Mouse (Mus musculus) regulatory T cell (primary cell): Measurements from ENCODE around the gene Dmkn.
"Not testable (repeated sequence)": the region's sequence is repeated elsewhere in the genome, so short reads cannot be mapped to it uniquely, and the experiment has no call there.

Experiments
- in situ Hi-C: fragments of 300-600 bp; cut with MboI, MseI; formaldehyde crosslinking; loops from one replicate; pipeline ENCODE4 v1.15.1; 2025; ENCODE audit warnings: high pct_unique_total_duplicates

Dmkn gene

GRCm38 (mm10) chr7:30763456-30763855 lies at the start of gene Dmkn:
Gene Dmkn (plus strand): TSS chr7:30763756.
- in situ Hi-C loops: no loop called here

GRCm38 (mm10) chr7:30717006-30717715 lies 46.4 kb upstream of the Dmkn start:
- in situ Hi-C loops: no loop called here

GRCm38 (mm10) chr7:30717716-30718046 lies 45.9 kb upstream of the Dmkn start:
- in situ Hi-C loops: no loop called here

GRCm38 (mm10) chr7:30719669-30720068 lies 43.9 kb upstream of the Dmkn start:
- in situ Hi-C loops: no loop called here

- in situ Hi-C loops: no loop called here
Observed at GRCm38 (mm10) chr7:30721286-30721685, 42.3 kb upstream of the Dmkn start.

DNA sequence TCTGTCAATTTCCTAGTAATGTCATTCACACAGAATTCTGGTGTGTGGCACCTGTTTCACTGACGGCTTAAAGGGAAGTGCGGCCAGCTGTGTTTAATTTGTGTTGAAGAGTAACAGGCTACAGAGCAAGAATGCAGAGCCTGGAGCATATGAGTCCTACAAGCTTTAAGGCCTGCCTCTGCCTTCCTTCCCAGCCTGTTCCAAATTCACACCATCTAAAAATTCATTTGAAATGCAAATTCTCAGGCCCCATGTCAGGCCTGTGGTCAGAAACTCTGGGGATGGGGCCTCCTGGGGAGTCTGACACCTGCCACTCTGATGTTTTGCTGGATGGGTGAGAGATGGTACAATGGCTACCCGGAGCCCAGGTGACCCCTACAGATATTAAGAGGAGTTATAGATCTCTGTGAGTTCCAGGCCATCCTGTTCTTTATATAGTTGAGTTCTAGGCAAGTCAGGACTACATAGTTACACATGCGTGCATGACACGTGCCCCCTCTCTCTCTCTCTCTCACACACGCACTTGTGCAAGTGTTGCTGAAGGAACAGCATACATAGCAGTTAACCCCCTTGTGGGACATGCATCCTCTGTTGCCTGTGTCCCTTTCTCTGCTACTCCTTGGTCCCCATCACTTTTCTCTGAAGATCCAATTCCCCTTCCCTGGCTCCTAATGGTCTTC lies 40.1 kb upstream of the Dmkn start:
- in situ Hi-C loops: no loop called here

DNA sequence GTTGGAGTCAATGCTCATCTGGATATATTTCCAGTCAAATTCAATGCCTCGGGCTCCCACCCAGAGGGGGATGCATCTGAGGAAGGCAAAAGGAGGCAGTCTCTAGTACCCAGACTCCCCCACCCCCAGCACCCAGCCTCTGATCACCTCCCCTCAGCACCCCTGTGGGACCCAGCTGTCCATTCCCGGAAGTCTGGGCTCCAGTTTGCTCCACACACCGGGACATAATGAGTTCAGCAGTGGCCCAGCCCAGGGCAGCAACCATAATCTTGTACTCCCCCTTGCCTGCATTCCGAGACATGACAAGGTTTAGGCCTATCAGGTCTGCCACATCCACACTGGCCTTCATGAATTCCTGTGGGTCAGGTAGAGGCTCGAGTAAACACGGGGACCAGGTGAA lies 35.3 kb upstream of the Dmkn start:
- in situ Hi-C loops: no loop called here

DNA sequence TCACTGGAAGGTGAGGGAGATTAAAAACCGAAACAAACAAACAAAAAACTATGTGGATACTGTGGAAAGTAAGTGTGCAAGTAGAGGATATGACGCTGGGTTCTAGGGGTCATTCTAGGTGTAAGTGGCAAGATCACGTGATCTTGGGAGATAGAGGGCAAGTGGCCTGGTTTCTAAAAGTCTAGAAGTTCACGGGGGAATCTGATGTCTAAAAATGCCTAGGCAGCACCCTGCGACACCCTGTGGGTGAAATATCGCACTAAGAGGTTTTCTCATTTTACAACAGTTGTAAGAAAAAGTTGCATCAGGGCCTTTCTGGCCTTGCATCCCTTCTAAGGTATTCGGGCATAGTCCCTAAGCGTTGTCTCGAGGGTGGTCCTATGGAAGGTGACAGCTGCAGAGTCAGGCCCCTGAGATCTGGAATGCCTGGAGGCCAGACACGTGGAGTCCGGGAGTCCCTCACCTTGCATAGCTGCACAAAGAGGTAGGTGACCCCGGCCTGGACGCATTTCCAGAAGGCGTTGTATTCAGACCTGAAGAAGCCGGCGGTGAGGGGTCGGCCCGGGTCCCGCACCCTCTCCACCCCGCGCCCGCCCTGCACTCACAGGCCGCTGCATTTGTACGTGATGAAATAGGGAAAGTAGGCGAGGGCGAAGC lies 34.7 kb upstream of the Dmkn start:
- in situ Hi-C loops: no loop called here

DNA sequence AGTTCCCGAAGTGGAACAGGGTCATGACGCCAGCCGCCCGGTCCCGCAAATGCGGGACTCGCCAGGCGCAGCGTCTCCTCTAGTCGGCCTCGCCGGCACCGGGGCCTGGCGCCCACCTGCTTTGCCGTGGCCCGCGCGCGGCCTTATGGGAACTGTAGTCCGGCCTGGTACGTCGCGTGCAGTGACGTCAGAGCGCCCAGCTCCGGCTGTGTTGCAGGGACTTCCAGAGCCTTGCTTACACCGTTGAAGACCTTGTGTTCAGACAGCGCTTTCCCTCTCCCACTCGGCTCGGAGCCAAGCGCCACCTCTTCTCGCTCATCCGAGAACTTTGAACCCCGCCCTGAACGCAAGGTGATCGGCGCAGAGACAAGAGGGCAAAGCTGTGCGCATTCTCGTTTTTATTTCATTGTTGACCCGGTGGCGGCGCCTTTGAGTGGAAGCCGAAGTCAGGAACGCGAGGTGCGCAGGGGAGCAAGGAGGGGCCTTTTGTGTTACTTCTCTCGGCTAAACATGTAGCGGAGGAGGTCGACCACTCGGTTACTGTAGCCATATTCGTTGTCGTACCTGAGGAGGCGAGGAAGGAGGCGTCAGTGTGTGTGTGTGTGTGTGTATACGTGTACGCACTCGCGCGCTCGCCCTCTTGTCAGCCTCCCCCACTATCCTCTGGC lies 34.0 kb upstream of the Dmkn start, which contains the start of gene Tmem147:
Gene Tmem147 (minus strand): TSS at position 145 of the 668 bp plus-strand sequence.
- in situ Hi-C loops: no loop called here

DNA sequence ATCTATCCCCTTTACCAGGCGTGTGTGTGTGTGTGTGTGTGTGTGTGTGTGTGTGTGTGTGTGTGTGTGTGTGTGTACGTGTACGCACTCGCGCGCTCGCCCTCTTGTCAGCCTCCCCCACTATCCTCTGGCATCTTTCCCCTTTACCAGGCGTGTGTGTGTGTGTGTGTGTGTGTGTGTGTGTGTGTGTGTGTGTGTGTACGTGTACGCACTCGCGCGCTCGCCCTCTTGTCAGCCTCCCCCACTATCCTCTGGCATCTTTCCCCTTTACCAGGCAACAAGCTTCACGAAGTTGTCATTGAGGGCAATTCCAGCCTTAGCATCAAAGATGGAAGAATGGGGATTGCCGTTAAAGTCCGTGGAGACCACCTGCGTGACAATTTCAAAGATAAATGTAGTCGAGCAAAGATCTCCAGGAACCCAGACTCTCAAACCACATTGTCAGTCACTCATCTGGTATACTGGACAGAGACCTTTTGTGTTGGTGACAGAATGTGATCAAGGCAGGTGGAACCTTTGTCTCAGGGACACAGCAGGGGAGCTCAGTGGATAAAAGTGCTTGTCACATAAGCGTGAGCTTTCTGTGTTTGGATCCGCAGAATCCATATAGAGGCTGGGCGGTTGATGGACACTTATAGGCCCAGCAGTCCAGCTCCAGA lies 33.4 kb upstream of the Dmkn start:
- in situ Hi-C loops: not testable (repeated sequence)

DNA sequence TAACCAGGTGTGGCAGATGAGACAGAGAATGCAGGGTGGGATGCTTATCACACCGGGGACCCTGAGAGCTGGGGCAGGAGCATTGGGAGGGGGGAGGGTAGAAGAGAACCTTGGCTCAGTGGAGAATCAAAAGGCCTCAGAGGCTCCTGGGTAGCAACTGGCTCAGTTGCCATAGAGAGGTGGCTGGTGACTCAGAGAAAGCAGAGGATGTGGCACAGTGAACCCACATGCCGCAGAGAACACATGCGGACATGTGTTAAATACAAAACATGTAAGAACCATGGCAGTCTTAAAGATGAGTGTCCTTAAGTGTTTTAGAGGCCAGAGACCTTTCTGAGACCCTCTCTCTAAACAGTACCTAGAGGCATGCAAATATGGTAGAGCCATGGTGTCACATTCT lies 27.3 kb upstream of the Dmkn start:
- in situ Hi-C loops: no loop called here

- in situ Hi-C loops: not testable (repeated sequence)
Observed at GRCm38 (mm10) chr7:30742570-30742969, 21.0 kb upstream of the Dmkn start.

DNA sequence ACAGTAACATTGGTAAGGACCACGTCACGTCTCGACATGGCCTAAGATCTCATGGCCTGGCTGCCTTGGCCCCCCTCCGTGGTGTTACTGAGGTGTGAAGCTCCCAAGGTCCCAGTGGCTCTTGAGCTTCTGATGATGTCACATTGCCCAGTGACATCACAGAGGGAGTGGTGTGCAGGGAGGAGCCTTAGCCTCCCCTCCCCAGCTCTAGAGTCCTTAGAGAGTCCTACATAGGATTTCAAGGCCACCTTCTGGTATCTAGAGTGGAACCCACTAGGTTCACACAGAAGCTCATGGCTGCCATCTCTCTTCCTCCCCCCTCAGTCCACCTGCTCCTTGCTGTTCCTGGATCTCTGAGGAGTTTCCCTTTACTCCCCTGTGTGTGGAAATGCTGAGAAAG lies 19.9 kb upstream of the Dmkn start, which contains the start of gene Gapdhs:
Gene Gapdhs (minus strand): TSS at position 65 of the 400 bp plus-strand sequence.
- in situ Hi-C loops: not testable (repeated sequence)

- in situ Hi-C loops: no loop called here
Observed at GRCm38 (mm10) chr7:30744022-30744598, 19.4 kb upstream of the Dmkn start.

GRCm38 (mm10) chr7:30747525-30748204 lies 15.9 kb upstream of the Dmkn start:
- in situ Hi-C loops: no loop called here

GRCm38 (mm10) chr7:30749824-30750606 lies 13.5 kb upstream of the Dmkn start:
- in situ Hi-C loops: no loop called here

DNA sequence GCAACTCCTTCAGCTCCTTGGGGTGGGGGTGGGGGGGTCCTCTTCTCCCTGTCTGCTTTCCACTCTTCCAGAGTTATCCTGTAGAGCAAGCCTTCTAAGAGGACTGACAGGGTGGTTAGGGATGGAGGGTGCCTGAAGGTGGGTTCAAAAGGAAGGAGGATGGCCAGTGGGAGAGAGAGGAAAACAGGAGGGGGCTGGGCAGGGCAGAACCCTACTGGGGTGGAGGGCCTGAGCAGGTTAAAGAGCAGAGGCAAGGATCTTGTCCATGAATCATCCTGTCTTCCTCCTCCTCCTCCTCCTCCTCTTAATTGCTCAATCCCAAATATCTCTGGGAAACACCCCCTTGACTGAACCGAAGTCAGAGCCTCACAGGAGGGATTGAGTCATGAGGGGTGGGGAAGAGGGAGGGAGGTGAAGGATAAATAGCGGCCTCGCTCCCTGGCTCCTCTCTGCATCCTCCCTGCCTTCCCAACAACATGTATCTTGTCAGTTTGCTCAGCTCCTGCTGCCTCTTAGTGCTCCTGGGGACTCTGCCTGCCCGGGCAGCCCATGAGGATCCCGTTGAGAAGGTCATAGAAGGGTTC lies 12.4 kb upstream of the Dmkn start, which contains the start of gene Sbsn:
Gene Sbsn (plus strand): TSS at position 386 of the 584 bp plus-strand sequence.
- in situ Hi-C loops: no loop called here

GRCm38 (mm10) chr7:30757001-30757400 lies 6.6 kb upstream of the Dmkn start:
- in situ Hi-C loops: no loop called here

DNA sequence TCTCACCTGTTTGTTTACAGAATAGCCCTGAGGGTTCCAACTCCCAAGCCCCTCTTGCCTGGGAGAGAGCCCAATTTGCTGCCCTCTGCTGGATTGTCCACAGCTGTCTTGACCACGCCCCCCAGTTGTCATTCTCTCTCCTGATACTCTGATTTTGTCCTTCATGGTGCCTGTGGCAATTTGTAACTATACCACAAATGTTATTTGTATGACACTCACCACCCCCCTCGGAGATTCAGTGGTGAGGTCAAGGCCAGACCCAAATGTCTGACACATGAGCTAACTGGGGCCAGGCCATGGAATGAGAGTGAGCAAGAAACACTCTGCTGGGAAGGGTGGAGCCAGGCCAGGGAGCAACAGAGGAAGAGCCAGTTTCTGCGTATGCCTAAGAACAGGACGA lies 4.7 kb upstream of the Dmkn start:
- in situ Hi-C loops: no loop called here
